Mouse (Mus musculus): ENCODE data around the gene Acyp1. TPM values are rescaled to one million over a fixed set of nuclear protein-coding genes. Genes with fewer than 3 reads are reported as not detected.
A peak's percentile ranks its signal among the peaks of the same experiment; 100 is the strongest.
"Not testable (repeated sequence)": the region's sequence is repeated elsewhere in the genome, so short reads cannot be mapped to it uniquely, and the experiment has no call there.

Acyp1 gene
- polyA plus RNA-seq, 1 experiment from 2014 or later, result 63.9 TPM

DNA sequence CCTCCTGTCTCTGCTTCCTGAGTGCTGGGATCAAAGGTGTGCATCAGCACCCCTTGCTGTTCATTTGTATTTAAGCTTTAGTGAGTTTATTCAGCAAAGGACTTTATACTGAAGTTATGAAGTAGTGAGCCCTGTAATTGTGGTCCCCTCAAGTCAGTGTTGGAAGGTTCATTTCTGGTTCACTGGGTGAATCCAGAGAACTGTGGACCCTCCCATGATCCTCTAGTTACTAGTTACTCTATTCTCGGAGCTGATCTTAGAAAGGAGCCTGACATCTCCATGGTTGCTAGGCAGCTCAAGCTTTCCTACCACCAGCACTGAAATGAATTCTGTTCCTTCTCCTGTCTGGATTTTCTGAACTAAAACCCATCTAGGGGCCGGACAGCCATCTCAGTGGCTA lies 7.3 kb upstream of the Acyp1 start:
- Histone ChIP-seq H3K4me1 (no peaks in the 10 kb centered on the region), H3K9me3 (peaks cover 13% of the 10 kb centered on the region), H3K9ac (replicated peaks) (no peak overlapping the region), H3K4me3 (no peak overlapping the region), H3K27me3 (no peaks in the 10 kb centered on the region), H3K27ac (replicated peaks) (no peak overlapping the region), H3K4me2 (replicated peaks) (no peak overlapping the region), H3K36me3 (peaks cover 20% of the 10 kb centered on the region)
- 81% methylated on average over 2 of the region's 2 CpGs for WGBS
- no peak for ATAC-seq (ENCODE audit: low FRiP score, low read depth)

DNA sequence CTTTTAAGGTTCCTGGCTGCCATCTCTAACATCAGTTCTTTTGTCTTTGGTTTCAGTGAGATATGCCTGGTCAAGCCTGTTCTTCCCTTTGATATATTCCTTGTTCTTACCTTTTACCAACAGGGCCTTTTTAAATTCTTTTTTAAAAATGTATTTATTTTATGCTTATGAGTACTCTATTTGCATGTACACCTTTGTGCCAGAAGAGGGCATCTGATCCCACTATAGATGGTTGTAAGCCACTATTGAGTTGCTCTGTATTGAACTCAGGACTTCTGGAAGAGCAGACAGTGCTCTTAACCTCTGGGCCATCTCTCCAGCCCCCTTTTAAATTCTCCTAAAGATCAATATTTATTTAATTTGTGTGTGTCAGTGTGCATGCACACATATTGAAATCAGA lies 4.7 kb upstream of the Acyp1 start:
- H3K4me1 ChIP-seq, result peaks cover 9% of the 10 kb centered on the region; the same call in 1 of the 2 replicates
- H3K36me3 ChIP-seq, result peaks cover under 1% of the 10 kb centered on the region; the same call in 1 of the 2 replicates
- peaks cover 8% of the 10 kb centered on the region; the same call in 1 of the 2 replicates for H3K27me3 ChIP-seq
- no peak overlapping the region for H3K4me2 ChIP-seq (replicated peaks)
- H3K4me3 ChIP-seq, result no peak overlapping the region
- ATAC-seq (ENCODE audit: low FRiP score, low read depth), result no peak
- no peak overlapping the region for H3K27ac ChIP-seq (replicated peaks)
- no peak overlapping the region for H3K9ac ChIP-seq (replicated peaks)
- H3K9me3 ChIP-seq, result peaks cover 13% of the 10 kb centered on the region

DNA sequence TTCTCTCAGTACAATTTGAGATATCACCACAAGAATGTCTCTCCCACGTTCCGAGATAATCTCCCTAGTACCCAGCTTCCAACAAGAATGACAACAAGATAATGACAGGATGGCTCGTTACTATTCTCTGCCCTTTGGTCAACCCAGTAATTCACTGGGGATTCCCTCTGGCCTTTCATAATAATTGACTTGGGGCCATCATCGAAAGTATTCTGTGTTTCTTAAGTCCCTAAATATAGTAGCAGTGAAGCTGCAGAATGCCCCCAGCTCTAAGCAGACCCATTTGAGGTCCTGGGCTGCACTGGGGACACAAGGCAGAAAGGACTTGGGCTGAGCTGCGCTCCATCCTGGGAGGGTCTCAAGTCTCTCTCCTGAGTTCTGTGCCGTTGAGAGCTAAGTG lies 4.0 kb upstream of the Acyp1 start:
- H3K4me3 ChIP-seq, result no peak overlapping the region
- peaks cover 13% of the 10 kb centered on the region for H3K9me3 ChIP-seq
- no peak overlapping the region for H3K9ac ChIP-seq (replicated peaks)
- peaks cover 9% of the 10 kb centered on the region; the same call in 1 of the 2 replicates for H3K4me1 ChIP-seq
- WGBS, result 81% methylated on average over 6 of the region's 6 CpGs
- H3K27ac ChIP-seq (replicated peaks), result no peak overlapping the region
- no peaks in the 10 kb centered on the region for H3K36me3 ChIP-seq
- no peak for ATAC-seq (ENCODE audit: low FRiP score, low read depth)
- H3K4me2 ChIP-seq (replicated peaks), result no peak overlapping the region
- peaks cover 8% of the 10 kb centered on the region; the same call in 1 of the 2 replicates for H3K27me3 ChIP-seq

DNA sequence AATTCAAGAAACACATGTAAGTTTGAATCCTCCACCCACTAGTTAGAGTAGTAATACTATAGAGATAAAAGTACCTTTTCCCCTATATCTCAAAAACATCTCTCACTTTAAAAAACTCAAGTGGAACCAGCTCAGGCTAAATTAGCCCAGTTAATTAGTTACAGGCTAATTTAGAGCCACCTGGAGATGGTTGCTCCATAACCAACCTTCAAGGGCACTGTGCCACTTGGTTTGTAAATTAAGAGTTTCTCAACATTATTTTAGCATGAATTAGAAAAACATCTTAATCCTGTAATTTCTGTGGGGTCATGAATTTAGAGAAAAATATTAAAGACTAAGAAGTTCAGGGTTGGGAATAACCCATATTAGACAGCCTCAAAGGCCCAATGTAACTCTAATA lies 3.3 kb upstream of the Acyp1 start:
- ATAC-seq (ENCODE audit: low FRiP score, low read depth), result no peak
- no peak overlapping the region for H3K4me3 ChIP-seq
- no peak overlapping the region for H3K27ac ChIP-seq (replicated peaks)
- peaks cover 8% of the 10 kb centered on the region; the same call in 1 of the 2 replicates for H3K27me3 ChIP-seq
- H3K4me2 ChIP-seq (replicated peaks), result no peak overlapping the region
- H3K9ac ChIP-seq (replicated peaks), result no peak overlapping the region
- peaks cover 9% of the 10 kb centered on the region; the same call in 1 of the 2 replicates for H3K4me1 ChIP-seq
- H3K36me3 ChIP-seq, result no peaks in the 10 kb centered on the region
- peaks cover 13% of the 10 kb centered on the region for H3K9me3 ChIP-seq

DNA sequence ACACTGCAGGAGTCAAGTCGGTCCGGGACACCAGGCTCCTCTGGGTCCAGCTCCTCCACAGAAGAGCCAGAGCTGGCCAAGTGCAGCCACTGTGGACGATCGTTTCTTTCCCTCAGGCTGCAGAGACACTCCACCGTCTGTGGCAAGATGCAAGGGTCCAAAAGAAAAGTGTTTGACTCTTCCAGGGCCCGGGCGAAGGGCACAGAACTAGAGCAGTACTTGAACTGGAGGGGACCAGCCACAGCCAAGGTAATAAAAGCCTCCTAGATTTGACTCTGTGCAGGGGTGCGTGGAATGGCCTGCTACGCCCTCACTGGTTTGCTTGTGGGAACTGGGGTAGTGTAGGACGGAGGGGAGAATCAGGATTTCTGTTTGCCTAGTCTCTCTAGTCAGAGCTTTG lies 2.4 kb upstream of the Acyp1 start:
- WGBS, result 79% methylated on average over 10 of the region's 10 CpGs
- Histone ChIP-seq H3K27me3 (peaks cover 8% of the 10 kb centered on the region; the same call in 1 of the 2 replicates), H3K4me2 (replicated peaks) (no peak overlapping the region), H3K27ac (replicated peaks) (no peak overlapping the region), H3K9me3 (peaks cover 13% of the 10 kb centered on the region), H3K4me3 (no peak overlapping the region), H3K36me3 (no peaks in the 10 kb centered on the region), H3K4me1 (peaks cover 9% of the 10 kb centered on the region; the same call in 1 of the 2 replicates), H3K9ac (replicated peaks) (no peak overlapping the region)
- no peak for ATAC-seq (ENCODE audit: low FRiP score, low read depth)

DNA sequence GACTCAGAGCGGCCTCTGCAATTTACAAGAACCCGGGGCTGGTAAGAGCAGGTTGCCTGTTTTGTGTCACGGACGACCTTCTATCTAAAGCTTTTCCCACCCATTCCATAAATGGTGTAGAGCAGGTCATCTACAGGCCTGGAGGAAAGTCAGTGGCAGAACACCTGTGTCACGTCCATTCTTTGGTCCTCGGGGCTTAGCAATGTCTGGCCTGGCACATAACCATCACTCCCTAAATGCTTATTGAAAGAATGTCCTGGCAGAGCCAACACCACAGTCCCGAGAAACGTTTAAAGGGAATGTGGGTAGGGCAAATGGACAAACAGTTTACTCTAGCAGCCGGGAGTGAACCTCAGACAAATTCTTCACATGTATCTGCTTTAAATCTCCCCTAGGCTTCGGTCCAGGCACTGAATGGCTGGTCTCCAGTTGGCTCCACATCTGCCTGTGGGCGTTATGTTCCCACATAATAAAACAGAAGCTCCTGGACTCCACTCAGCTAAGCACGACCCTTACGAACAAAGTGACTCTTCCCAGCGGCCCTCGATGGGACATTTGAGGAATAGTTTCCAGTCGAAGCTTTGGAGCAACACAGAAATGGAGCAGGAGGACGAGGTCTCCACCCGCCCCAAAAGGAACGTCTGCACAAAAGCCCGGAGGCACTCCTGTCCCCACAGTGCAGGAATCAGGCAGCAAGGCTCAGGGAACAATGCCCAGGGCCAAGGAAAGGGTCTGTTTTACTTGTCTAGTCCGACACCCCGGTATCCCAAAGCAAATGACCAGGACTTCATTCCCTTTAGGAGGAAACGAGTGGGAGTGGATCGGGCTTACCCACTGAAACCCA lies 1.1 kb upstream of the Acyp1 start:
- H3K27ac ChIP-seq (replicated peaks), result no peak overlapping the region
- H3K4me1 ChIP-seq, result peaks cover 9% of the 10 kb centered on the region; the same call in 1 of the 2 replicates
- H3K4me2 ChIP-seq (replicated peaks), result peak overlapping the region; percentile 88
- peak overlapping the region; percentile 53 for H3K4me3 ChIP-seq
- H3K9me3 ChIP-seq, result peaks cover 6% of the 10 kb centered on the region
- peak overlapping the region; percentile 58 for H3K9ac ChIP-seq (replicated peaks)
- no peak for ATAC-seq (ENCODE audit: low FRiP score, low read depth)
- WGBS, result 66% methylated on average over 24 of the region's 24 CpGs
- peaks cover 8% of the 10 kb centered on the region; the same call in 1 of the 2 replicates for H3K27me3 ChIP-seq
- no peaks in the 10 kb centered on the region for H3K36me3 ChIP-seq

DNA sequence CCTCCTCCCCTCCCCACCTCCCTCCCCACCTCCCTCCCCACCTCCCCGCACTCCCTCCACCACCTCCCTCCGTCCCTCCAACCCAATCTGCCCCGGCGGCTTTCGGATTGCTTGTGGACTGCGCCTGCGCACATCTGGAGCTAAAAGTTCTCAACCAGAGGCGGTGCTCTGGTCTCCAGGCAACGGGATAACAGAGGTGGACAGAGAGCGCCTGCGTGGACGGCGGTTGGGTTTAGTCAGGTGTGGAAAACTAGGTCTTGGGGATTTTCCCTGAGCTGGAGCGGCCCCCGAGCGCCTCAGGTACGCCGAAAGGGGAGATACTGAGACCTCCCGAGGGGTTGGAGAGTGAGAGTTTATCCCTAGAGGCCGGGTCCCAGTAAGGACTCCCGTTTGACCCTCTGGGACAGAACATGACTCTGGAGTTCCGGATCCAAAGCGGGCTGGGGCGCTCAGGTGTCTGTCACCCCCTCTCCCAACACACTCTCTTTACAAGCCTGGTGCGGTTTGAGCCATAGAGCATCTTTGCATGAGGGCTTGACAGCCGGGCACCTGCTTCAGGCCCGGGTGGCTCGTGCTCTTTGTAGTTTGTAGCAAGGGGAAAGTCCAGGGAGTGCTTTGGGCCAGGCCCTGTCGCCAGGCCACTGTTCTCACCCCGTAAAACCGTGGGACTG lies 383 bp upstream of the Acyp1 start, which contains the start of gene Zc2hc1c:
Zc2hc1c (plus strand) TSS at position 106 of the 671 bp plus-strand sequence.
- H3K27ac ChIP-seq (replicated peaks), result no peak within 1 kb of the TSS
- H3K4me3 ChIP-seq, result peak within 1 kb of the TSS; percentile 53
- WGBS, result 2% methylated on average over 30 of the region's 31 CpGs
- H3K36me3 ChIP-seq, result no peaks in the 10 kb centered on the region
- H3K9me3 ChIP-seq, result no peaks in the 10 kb centered on the region
- ATAC-seq (ENCODE audit: low FRiP score, low read depth), result peak; percentile 88
- peaks cover 9% of the 10 kb centered on the region; the same call in 1 of the 2 replicates for H3K4me1 ChIP-seq
- H3K27me3 ChIP-seq, result peaks cover 8% of the 10 kb centered on the region; the same call in 1 of the 2 replicates
- H3K4me2 ChIP-seq (replicated peaks), result peak within 1 kb of the TSS; percentile 88
- peak within 1 kb of the TSS; percentile 58 for H3K9ac ChIP-seq (replicated peaks)

DNA sequence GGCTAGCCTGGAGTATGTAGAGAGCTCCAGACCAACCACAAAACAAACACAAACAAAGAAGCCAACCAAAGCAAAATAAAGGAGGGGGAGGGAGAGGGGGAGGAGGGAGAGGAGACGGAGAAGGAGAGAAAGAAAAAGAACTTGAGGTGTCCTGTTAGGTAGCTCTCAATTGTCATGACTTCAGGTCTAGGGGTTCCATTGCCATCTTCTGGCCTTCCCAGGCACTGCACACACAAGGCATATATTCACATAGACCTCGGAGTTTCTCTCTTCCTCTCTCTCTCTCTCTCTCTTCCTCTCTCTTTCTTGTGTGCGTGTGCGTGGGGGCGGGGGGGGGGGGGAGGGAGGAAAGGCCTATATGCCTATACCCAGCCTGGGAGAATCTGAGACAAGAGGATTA lies 1.3 kb downstream of the Acyp1 start:
- no peak for ATAC-seq (ENCODE audit: low FRiP score, low read depth)
- H3K9ac ChIP-seq (replicated peaks), result no peak overlapping the region
- H3K4me3 ChIP-seq, result no peak overlapping the region
- peaks cover 8% of the 10 kb centered on the region; the same call in 1 of the 2 replicates for H3K27me3 ChIP-seq
- H3K9me3 ChIP-seq, result no peaks in the 10 kb centered on the region
- 34% methylated on average over 2 of the region's 5 CpGs for WGBS
- no peak overlapping the region for H3K4me2 ChIP-seq (replicated peaks)
- peaks cover 9% of the 10 kb centered on the region; the same call in 1 of the 2 replicates for H3K4me1 ChIP-seq
- H3K27ac ChIP-seq (replicated peaks), result no peak overlapping the region
- no peaks in the 10 kb centered on the region for H3K36me3 ChIP-seq

DNA sequence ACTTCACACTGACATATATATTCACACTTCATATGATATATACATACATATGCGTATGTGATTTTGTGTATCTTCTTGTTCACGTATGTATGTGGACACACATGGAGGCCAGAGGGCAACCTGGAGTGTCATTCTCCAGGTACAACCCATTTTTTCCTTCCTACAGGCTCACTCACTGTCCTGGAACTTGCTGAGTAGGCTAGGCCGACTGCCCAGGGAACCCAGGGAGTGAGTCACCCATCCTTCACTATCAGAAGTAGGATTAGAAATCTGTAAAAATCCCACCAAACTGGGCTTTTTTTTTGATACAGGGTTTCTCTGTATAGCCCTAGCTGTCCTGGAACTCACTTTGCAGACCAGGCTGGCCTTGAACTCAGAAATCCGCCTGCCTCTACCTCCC lies 3.2 kb downstream of the Acyp1 start:
- Histone ChIP-seq H3K9ac (replicated peaks) (no peak overlapping the region), H3K9me3 (no peaks in the 10 kb centered on the region), H3K4me2 (replicated peaks) (no peak overlapping the region), H3K36me3 (no peaks in the 10 kb centered on the region), H3K27me3 (peaks cover 8% of the 10 kb centered on the region; the same call in 1 of the 2 replicates), H3K4me3 (no peak overlapping the region), H3K27ac (replicated peaks) (no peak overlapping the region), H3K4me1 (peaks cover 9% of the 10 kb centered on the region; the same call in 1 of the 2 replicates)
- ATAC-seq (ENCODE audit: low FRiP score, low read depth), result no peak
- 89% methylated on average over 4 of the region's 4 CpGs for WGBS

DNA sequence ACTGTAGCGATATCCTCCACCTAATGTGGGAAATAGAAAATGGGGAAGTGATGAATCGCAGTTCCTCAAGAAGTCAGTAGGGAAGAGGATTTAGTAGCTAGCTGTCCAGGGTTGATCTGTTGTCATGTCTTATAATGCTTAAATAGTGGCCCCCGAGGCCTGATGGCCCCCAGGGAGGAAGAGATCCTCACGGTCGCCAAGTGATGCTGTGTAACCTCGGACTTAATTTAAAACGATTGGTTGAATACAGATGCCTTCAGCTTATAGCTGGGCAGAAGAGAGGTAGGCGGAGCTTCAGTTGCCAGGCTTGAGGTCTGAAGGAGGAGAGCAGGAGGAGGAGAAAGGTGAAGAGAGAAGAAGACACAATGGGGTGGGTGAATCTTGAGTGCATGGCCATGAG lies 3.9 kb downstream of the Acyp1 start:
- Histone ChIP-seq H3K27ac (replicated peaks) (no peak overlapping the region), H3K4me3 (no peak overlapping the region), H3K36me3 (no peaks in the 10 kb centered on the region), H3K27me3 (peaks cover 5% of the 10 kb centered on the region; the same call in 1 of the 2 replicates), H3K4me1 (peaks cover 14% of the 10 kb centered on the region), H3K4me2 (replicated peaks) (no peak overlapping the region), H3K9ac (replicated peaks) (no peak overlapping the region), H3K9me3 (no peaks in the 10 kb centered on the region)
- WGBS, result 71% methylated on average over 8 of the region's 8 CpGs
- no peak for ATAC-seq (ENCODE audit: low FRiP score, low read depth)

DNA sequence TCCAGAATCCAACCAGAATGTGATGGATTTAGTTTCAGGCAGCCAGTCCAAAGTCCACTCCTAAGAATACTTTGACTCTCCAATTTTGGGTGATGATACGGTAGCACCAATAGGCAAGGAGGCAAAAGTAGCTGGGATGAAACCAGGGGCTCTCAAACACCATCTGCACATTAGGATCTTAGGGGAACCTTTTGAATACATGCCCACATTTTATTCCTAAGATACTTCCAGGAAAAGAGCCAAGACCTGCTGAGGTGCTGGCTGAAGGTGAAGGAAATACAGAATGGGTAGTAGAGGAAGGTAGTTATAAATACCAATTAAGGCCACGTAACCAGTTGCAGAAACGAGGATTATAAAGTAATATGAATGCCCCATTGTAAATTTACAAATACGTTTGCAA lies 6.5 kb downstream of the Acyp1 start:
- not testable (repeated sequence) for ATAC-seq (ENCODE audit: low FRiP score, low read depth); H3K27ac ChIP-seq (replicated peaks); H3K4me2 ChIP-seq (replicated peaks); H3K9ac ChIP-seq (replicated peaks); H3K9me3 ChIP-seq; H3K27me3 ChIP-seq; H3K4me3 ChIP-seq; H3K4me1 ChIP-seq; H3K36me3 ChIP-seq
- 81% methylated on average over 2 of the region's 4 CpGs for WGBS

Measured in midbrain, embryonic 12.5 days (tissue).